Mouse (Mus musculus): ENCODE data around the gene Ckap2.

DNA sequence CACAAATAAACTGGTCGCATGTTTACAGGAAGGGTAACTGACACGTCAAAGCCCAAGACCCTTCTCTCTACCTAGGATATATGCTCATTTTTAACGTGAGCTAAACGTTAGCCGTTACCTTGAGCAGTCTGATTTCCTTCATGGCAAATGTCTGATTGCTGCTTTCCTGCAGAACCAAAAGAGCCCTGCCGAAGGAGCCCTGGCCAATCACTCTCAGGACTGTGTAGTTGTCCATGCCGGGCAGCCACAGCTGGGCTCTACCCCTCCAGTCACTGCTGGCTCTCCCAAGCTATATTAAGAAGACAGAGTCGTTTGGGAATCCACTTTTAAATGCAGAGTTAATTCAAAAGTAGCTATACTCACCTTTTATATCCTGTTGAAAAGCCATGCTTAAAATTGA, 23.4 kb downstream of the Ckap2 start:
- TF ChIP-seq CTCF (conservative IDR thresholded peaks at IDR 0.05; ENCODE audit: low read length) (no peak), POU5F1 (IDR thresholded peaks at IDR 0.05; ENCODE audit: borderline replicate concordance, low read length) (no peak), NANOG (IDR thresholded peaks at IDR 0.05; ENCODE audit: borderline replicate concordance, low read length) (no peak)

Data from E14TG2a.4 (cell line).